Mouse (Mus musculus): Measurements from ENCODE around the gene Sumf1. TPM values are rescaled to one million over a fixed set of nuclear protein-coding genes. Genes with fewer than 3 reads are reported as not detected.

The Sumf1 gene
- polyA plus RNA-seq, 1 experiment from 2014 or later: 15.9 TPM

DNA sequence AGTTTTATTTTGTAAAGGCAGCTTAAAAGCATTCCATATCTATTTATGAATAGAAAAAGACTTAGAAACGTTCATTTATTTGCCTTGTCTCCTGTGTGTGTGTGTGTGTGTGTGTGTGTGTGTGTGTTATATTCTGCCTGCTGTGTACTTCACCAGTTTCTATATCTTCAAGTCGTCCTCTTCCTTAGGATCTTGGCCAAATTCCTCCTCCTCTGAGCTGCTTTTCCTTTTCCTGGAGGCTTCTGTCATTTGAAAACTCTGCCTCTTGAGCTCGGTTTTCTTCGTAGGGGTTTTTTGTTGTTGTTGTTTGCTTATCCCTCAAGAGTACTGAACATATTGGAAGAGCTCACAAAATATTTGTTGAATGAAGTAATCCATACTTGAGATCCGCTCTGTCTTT lies 37.1 kb upstream of the Sumf1 start:
- Histone ChIP-seq H3K36me3 (no peaks in the 10 kb centered on the region), H3K9me3 (no peaks in the 10 kb centered on the region), H3K4me2 (replicated peaks) (no peak overlapping the region), H3K27me3 (no peaks in the 10 kb centered on the region), H3K27ac (replicated peaks) (no peak overlapping the region), H3K4me1 (no peaks in the 10 kb centered on the region), H3K9ac (replicated peaks) (no peak overlapping the region), H3K4me3 (no peak overlapping the region)
- no peak for ATAC-seq (ENCODE audit: low FRiP score, low read depth)
- WGBS: 72% methylated on average over 5 of the region's 5 CpGs

DNA sequence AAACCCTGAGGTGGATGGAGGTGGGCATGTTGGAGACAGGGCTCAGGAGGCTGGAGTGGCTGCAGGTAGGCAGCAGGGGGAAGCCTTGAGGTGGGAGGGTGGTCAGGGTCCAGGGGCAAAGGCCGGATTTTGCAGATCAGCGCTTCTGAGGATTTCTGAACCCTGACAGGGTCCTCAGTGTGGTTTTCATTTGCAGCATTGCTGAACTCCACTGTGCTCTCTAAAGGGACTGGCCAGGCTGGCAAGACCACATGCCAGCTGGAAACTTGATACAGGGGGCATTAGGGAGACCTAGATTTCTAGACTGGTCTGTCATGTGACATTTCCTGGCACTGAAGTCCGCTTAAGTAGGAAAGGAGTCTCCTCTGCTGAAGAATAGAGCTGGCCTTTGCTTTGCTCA lies 32.6 kb upstream of the Sumf1 start:
- Histone ChIP-seq H3K36me3 (no peaks in the 10 kb centered on the region), H3K27ac (replicated peaks) (no peak overlapping the region), H3K27me3 (peaks cover 10% of the 10 kb centered on the region), H3K4me1 (peaks cover 11% of the 10 kb centered on the region; the same call in 1 of the 2 replicates), H3K4me3 (no peak overlapping the region), H3K9ac (replicated peaks) (no peak overlapping the region), H3K9me3 (no peaks in the 10 kb centered on the region), H3K4me2 (replicated peaks) (no peak overlapping the region)
- 86% methylated on average over 3 of the region's 3 CpGs for WGBS
- ATAC-seq (ENCODE audit: low FRiP score, low read depth): no peak

DNA sequence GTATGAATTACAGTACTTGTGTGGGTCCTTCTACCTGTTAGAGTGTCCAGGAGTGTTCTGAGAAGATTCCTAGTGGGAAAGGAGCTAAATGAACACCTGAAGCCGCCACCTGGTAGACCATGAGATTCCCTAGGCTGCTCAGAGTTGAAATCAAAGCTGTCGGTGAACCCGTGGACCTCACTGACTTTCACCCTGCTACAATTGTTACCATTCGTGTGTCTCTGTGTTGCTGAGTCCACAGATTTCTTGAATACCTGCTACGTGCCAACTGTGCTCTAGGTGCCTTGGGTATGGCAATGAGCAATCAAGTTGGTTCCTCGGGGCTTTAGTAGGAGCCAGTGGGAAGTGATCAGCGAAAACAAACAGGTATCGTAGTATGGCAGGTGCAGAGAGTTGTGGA lies 31.4 kb upstream of the Sumf1 start:
- peaks cover 11% of the 10 kb centered on the region; the same call in 1 of the 2 replicates for H3K4me1 ChIP-seq
- no peak overlapping the region for H3K27ac ChIP-seq (replicated peaks)
- H3K4me2 ChIP-seq (replicated peaks): no peak overlapping the region
- WGBS: 94% methylated on average over 8 of the region's 8 CpGs
- no peak for ATAC-seq (ENCODE audit: low FRiP score, low read depth)
- no peak overlapping the region for H3K4me3 ChIP-seq
- H3K36me3 ChIP-seq: no peaks in the 10 kb centered on the region
- no peaks in the 10 kb centered on the region for H3K9me3 ChIP-seq
- peaks cover 10% of the 10 kb centered on the region for H3K27me3 ChIP-seq
- H3K9ac ChIP-seq (replicated peaks): no peak overlapping the region

DNA sequence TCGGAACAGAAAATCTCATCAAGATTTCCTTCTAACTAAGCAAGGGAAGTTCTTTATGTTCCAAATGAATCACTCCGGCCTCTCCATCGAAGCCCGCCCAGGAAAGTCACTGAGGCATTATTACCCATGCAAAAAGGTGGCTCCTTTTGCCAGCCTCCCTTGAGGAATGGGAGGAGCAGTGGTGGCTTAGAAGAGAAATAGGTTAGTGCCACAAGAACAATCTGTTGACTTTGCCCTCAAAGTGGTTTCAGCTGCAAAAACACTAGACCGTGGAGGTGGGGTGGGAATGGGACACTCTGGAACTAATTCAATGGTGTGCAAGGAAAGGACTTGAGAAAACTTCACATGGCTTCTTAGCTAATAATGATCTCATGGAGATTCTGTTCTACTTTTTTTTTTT lies 30.7 kb upstream of the Sumf1 start:
- H3K4me3 ChIP-seq: no peak overlapping the region
- peaks cover 10% of the 10 kb centered on the region for H3K27me3 ChIP-seq
- H3K9ac ChIP-seq (replicated peaks): no peak overlapping the region
- H3K27ac ChIP-seq (replicated peaks): no peak overlapping the region
- H3K4me2 ChIP-seq (replicated peaks): no peak overlapping the region
- H3K9me3 ChIP-seq: no peaks in the 10 kb centered on the region
- no peaks in the 10 kb centered on the region for H3K36me3 ChIP-seq
- no peak for ATAC-seq (ENCODE audit: low FRiP score, low read depth)
- WGBS: 74% methylated on average over 5 of the region's 5 CpGs
- peaks cover 11% of the 10 kb centered on the region; the same call in 1 of the 2 replicates for H3K4me1 ChIP-seq

DNA sequence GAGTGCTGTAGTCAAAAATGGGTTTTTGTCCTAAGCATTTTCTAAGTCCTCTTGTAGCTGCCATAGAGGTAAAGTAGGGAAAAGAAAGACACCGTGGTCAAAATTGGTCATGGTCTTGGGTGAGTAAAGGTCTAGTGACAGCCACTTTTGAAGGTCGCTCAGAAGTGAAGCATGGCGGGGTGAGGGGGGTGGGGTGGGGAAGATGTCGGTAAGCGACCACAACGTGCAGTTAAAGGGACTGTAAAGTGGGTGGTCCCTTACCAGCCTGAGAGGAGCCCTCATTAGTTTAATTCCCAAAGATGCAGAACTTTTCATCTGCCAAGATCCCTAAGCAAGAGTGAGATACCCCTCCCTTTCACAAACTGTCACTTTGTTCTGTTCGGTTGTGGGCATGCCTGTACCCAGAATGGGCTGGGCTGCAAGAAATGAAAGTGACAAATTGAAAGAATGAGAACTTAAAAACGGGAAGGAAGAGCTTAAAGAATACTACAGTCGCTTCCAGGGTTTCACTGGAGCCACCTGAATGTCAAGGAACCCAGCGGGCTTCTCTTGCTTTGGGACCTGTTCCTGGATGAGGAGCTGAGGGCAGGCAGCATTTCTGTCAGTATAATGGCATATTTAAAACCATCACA lies 29.0 kb upstream of the Sumf1 start:
- H3K27ac ChIP-seq (replicated peaks): no peak overlapping the region
- no peaks in the 10 kb centered on the region for H3K9me3 ChIP-seq
- WGBS: 15% methylated on average over 10 of the region's 10 CpGs
- ATAC-seq (ENCODE audit: low FRiP score, low read depth): no peak
- no peaks in the 10 kb centered on the region for H3K36me3 ChIP-seq
- peaks cover 11% of the 10 kb centered on the region; the same call in 1 of the 2 replicates for H3K4me1 ChIP-seq
- peak overlapping the region; percentile 70 for H3K4me3 ChIP-seq
- H3K9ac ChIP-seq (replicated peaks): no peak overlapping the region; the same call in 1 of the 2 replicates
- H3K27me3 ChIP-seq: peaks cover 10% of the 10 kb centered on the region
- H3K4me2 ChIP-seq (replicated peaks): peak overlapping the region; percentile 82

GRCm38 (mm10) chr6:108213481-108214293 lies 28.3 kb upstream of the Sumf1 start:
- Histone ChIP-seq H3K4me2 (replicated peaks) (peak overlapping the region; percentile 82), H3K36me3 (no peaks in the 10 kb centered on the region), H3K9ac (replicated peaks) (peak overlapping the region; percentile 53), H3K4me3 (peak overlapping the region; percentile 70), H3K27ac (replicated peaks) (no peak overlapping the region), H3K9me3 (no peaks in the 10 kb centered on the region), H3K27me3 (peaks cover 10% of the 10 kb centered on the region), H3K4me1 (peaks cover 11% of the 10 kb centered on the region; the same call in 1 of the 2 replicates)
- WGBS: under 1% methylated on average over 28 of the region's 29 CpGs
- ATAC-seq (ENCODE audit: low FRiP score, low read depth): no peak

- Histone ChIP-seq H3K9me3 (no peaks in the 10 kb centered on the region), H3K36me3 (no peaks in the 10 kb centered on the region), H3K27me3 (peaks cover 10% of the 10 kb centered on the region), H3K27ac (replicated peaks) (0 out of 2 replicates have a peak within 1 kb of the TSS, but pooled peaks have one; percentile 6), H3K9ac (replicated peaks) (peak within 1 kb of the TSS; percentile 56), H3K4me1 (peaks cover 11% of the 10 kb centered on the region; the same call in 1 of the 2 replicates), H3K4me2 (replicated peaks) (peak within 1 kb of the TSS; percentile 82), H3K4me3 (peak within 1 kb of the TSS; percentile 70)
- under 1% methylated on average over 27 of the region's 27 CpGs for whole genome bisulfite sequencing
- ATAC-seq (ENCODE audit: low FRiP score, low read depth): peak; percentile 100
These were observed 27.5 kb upstream of the Sumf1 start, which contains the start of gene Itpr1 for GRCm38 (mm10) chr6:108212881-108213295. TSS of gene Itpr1 (plus strand) at chr6:108213096.

- H3K27me3 ChIP-seq: peaks cover 10% of the 10 kb centered on the region
- peaks cover 11% of the 10 kb centered on the region; the same call in 1 of the 2 replicates for H3K4me1 ChIP-seq
- ATAC-seq (ENCODE audit: low FRiP score, low read depth): peak; percentile 6; the same call in 1 of the 2 replicates
- H3K4me2 ChIP-seq (replicated peaks): peak overlapping the region; percentile 82
- H3K27ac ChIP-seq (replicated peaks): 0 out of 2 replicates have a peak overlapping the region, but pooled peaks have one; percentile 6
- 8% methylated on average over 36 of the region's 36 CpGs for WGBS
- H3K9ac ChIP-seq (replicated peaks): peak overlapping the region; percentile 56
- H3K36me3 ChIP-seq: no peaks in the 10 kb centered on the region
- peak overlapping the region; percentile 70 for H3K4me3 ChIP-seq
- H3K9me3 ChIP-seq: no peaks in the 10 kb centered on the region
These were observed 26.8 kb upstream of the Sumf1 start for GRCm38 (mm10) chr6:108211896-108212880.

DNA sequence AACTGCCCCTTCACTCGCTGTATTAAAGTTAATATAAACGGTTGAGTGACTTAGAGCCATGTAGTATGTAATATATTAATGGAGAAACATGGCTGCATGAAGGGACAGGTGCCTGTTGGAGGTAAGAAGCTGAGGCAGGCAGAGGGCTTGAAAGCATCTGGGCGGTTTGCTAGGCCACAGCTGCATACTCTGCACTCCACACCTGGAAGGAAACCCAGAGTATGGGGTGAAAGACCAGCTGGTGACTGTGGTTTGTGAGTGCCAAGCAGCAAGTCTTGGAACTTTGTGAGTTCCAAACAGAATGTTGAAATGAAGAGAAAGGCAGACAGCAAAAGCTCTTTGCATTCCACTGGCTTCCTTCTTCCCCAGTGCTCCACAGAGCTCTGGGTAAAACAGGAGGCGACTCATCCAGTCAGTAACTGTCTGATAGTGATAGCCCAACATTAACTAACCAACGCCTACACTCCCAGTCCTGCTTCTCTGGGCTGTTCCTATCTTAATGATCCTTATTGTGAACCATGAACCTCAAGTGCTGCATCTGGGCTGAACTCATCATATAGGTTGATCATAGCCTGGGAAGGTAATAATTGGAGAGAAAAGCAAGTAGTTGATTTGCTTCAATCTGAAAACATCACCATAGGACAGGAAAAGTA lies 21.7 kb upstream of the Sumf1 start:
- no peak for ATAC-seq (ENCODE audit: low FRiP score, low read depth)
- Histone ChIP-seq H3K9ac (replicated peaks) (no peak overlapping the region), H3K27ac (replicated peaks) (no peak overlapping the region), H3K9me3 (no peaks in the 10 kb centered on the region), H3K4me3 (no peak overlapping the region), H3K36me3 (no peaks in the 10 kb centered on the region), H3K27me3 (peaks cover 4% of the 10 kb centered on the region; the same call in 1 of the 2 replicates), H3K4me2 (replicated peaks) (no peak overlapping the region), H3K4me1 (no peaks in the 10 kb centered on the region)
- WGBS: 82% methylated on average over 5 of the region's 5 CpGs

GRCm38 (mm10) chr6:108206145-108206544 lies 20.8 kb upstream of the Sumf1 start:
- Histone ChIP-seq H3K4me2 (replicated peaks) (no peak overlapping the region), H3K4me3 (no peak overlapping the region), H3K27me3 (peaks cover 4% of the 10 kb centered on the region; the same call in 1 of the 2 replicates), H3K9ac (replicated peaks) (no peak overlapping the region), H3K36me3 (no peaks in the 10 kb centered on the region), H3K27ac (replicated peaks) (no peak overlapping the region), H3K4me1 (no peaks in the 10 kb centered on the region), H3K9me3 (no peaks in the 10 kb centered on the region)
- ATAC-seq (ENCODE audit: low FRiP score, low read depth): no peak
- WGBS: 83% methylated on average over 4 of the region's 4 CpGs

DNA sequence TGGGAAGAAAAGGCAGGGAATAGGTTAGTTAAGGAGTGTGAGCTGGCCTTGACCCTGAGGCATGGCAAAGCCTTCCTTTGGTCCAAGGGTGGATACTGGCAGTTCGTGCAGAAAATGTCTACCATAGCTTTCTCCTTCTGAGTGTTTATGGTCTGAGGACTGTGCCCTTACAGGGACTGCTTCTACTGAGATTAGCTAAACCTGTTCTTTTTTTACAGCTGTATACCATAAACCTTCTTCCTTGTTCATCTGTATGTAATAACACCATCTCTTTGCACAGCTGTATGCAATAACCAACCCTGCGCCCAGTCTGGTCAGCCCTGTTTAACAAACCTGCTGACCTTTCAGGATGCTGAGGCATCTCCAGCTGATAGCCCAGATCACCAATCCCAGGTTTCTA lies 18.9 kb upstream of the Sumf1 start:
- Histone ChIP-seq H3K9me3 (no peaks in the 10 kb centered on the region), H3K9ac (replicated peaks) (no peak overlapping the region), H3K27ac (replicated peaks) (no peak overlapping the region), H3K27me3 (peaks cover 4% of the 10 kb centered on the region; the same call in 1 of the 2 replicates), H3K4me1 (no peaks in the 10 kb centered on the region), H3K36me3 (no peaks in the 10 kb centered on the region), H3K4me3 (no peak overlapping the region), H3K4me2 (replicated peaks) (no peak overlapping the region)
- WGBS: 84% methylated on average over 2 of the region's 2 CpGs
- ATAC-seq (ENCODE audit: low FRiP score, low read depth): no peak
